Mouse (Mus musculus) cerebellum, adult 9-11 months (tissue): ENCODE measurements around the gene Gm8947.
"Not testable (repeated sequence)": the region's sequence is repeated elsewhere in the genome, so short reads cannot be mapped to it uniquely, and the experiment has no call there.

Source experiments
- DNase-seq: peaks from one replicate; pipeline ENCODE4 v3.0.0; 2022

Gene Gm8947

GRCm38 (mm10) chr1:151182266-151182665, 9.9 kb upstream of the Gm8947 start, which contains the start of gene Gm47985:
Gm47985 (plus strand) TSS chr1:151182537.
- DNase-seq = not testable (repeated sequence)

GRCm38 (mm10) chr1:151186186-151186585, 6.0 kb upstream of the Gm8947 start:
- DNase-seq = not testable (repeated sequence)

GRCm38 (mm10) chr1:151186879-151187424, 5.2 kb upstream of the Gm8947 start:
- DNase-seq = not testable (repeated sequence)

GRCm38 (mm10) chr1:151188469-151188868, 3.7 kb upstream of the Gm8947 start:
- DNase-seq = no peak

GRCm38 (mm10) chr1:151192739-151193138, 563 bp downstream of the Gm8947 start:
- not testable (repeated sequence) for DNase-seq

GRCm38 (mm10) chr1:151195986-151196385, 3.8 kb downstream of the Gm8947 start:
- DNase-seq = not testable (repeated sequence)

GRCm38 (mm10) chr1:151196690-151197089, 4.5 kb downstream of the Gm8947 start:
- DNase-seq = not testable (repeated sequence)

- not testable (repeated sequence) for DNase-seq
These were observed 5.9 kb downstream of the Gm8947 start, which contains the start of gene Gm47995 for GRCm38 (mm10) chr1:151198120-151198519. Gm47995 (plus strand) TSS chr1:151198448.

- not testable (repeated sequence) for DNase-seq
These were observed 8.4 kb downstream of the Gm8947 start for GRCm38 (mm10) chr1:151200620-151201019.

- DNase-seq = not testable (repeated sequence)
These were observed 10.6 kb downstream of the Gm8947 start for GRCm38 (mm10) chr1:151202771-151203170.

- not testable (repeated sequence) for DNase-seq
These were observed 11.6 kb downstream of the Gm8947 start, which contains the start of gene 3110040M04Rik for GRCm38 (mm10) chr1:151203818-151204217. 3110040M04Rik (plus strand) TSS chr1:151204121.

- not testable (repeated sequence) for DNase-seq
These were observed 16.3 kb downstream of the Gm8947 start for GRCm38 (mm10) chr1:151208493-151208892.

- not testable (repeated sequence) for DNase-seq
These were observed 16.8 kb downstream of the Gm8947 start for GRCm38 (mm10) chr1:151208944-151209343.

- not testable (repeated sequence) for DNase-seq
These were observed 17.7 kb downstream of the Gm8947 start, which contains the start of gene Gm47996 for GRCm38 (mm10) chr1:151209824-151210355. Gm47996 (plus strand) TSS chr1:151210131.

- not testable (repeated sequence) for DNase-seq
These were observed 19.5 kb downstream of the Gm8947 start for GRCm38 (mm10) chr1:151211666-151212065.

GRCm38 (mm10) chr1:151214862-151215261, 22.7 kb downstream of the Gm8947 start:
- no peak for DNase-seq

- DNase-seq = no peak
These were observed 23.8 kb downstream of the Gm8947 start for GRCm38 (mm10) chr1:151215985-151216384.

GRCm38 (mm10) chr1:151216417-151216816, 24.2 kb downstream of the Gm8947 start:
- DNase-seq = no peak

GRCm38 (mm10) chr1:151219045-151219444, 26.9 kb downstream of the Gm8947 start:
- DNase-seq = no peak

GRCm38 (mm10) chr1:151220098-151220497, 27.9 kb downstream of the Gm8947 start:
- DNase-seq = no peak

GRCm38 (mm10) chr1:151222561-151223267, 30.5 kb downstream of the Gm8947 start:
- no peak for DNase-seq

- DNase-seq = no peak
These were observed 31.2 kb downstream of the Gm8947 start for GRCm38 (mm10) chr1:151223377-151223776.

- DNase-seq = no peak
These were observed 32.4 kb downstream of the Gm8947 start for GRCm38 (mm10) chr1:151224536-151224935.

GRCm38 (mm10) chr1:151227506-151227905, 35.3 kb downstream of the Gm8947 start:
- DNase-seq = no peak
